Mouse (Mus musculus): ENCODE data around the gene Rnf220. TPM values are rescaled to one million over a fixed set of nuclear protein-coding genes. Genes with fewer than 3 reads are reported as not detected.
A peak's percentile ranks its signal among the peaks of the same experiment; 100 is the strongest.

Rnf220 gene
- polyA plus RNA-seq, 1 experiment from 2014 or later, result 55.9 TPM

DNA sequence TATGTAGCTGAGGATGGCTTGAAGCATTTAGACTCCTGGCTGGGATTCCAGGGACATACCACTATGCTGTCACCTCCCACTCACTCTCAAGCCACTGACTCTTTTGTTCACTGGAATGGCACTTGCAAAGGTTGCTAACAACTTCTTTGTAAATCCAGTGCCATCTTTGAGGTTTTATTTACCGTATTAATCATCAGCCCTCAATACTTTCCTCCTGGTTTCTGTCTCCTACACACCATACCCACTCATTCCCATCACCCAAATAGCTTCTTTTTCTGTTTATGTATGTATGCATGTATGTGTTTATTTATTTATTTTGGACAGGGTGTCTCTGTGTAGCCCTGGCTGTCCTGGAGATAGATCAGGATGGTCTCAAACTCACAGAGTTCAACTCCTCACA lies 245.9 kb downstream of the Rnf220 start:
- no peak for ATAC-seq
- Histone ChIP-seq H3K27me3 (replicated peaks) (peaks cover 4% of the 10 kb centered on the region; the same call in 1 of the 2 replicates), H3K4me3 (peak overlapping the region; percentile 72), H3K4me2 (peak overlapping the region; percentile 95), H3K9me3 (replicated peaks) (no peaks in the 10 kb centered on the region), H3K36me3 (no peaks in the 10 kb centered on the region), H3K9ac (peak overlapping the region; percentile 49; the same call in 1 of the 2 replicates), H3K27ac (no peak overlapping the region), H3K4me1 (peaks cover 26% of the 10 kb centered on the region)
- 61% methylated on average over 1 of the region's 1 CpGs for WGBS (ENCODE audit: insufficient replicate concordance)

DNA sequence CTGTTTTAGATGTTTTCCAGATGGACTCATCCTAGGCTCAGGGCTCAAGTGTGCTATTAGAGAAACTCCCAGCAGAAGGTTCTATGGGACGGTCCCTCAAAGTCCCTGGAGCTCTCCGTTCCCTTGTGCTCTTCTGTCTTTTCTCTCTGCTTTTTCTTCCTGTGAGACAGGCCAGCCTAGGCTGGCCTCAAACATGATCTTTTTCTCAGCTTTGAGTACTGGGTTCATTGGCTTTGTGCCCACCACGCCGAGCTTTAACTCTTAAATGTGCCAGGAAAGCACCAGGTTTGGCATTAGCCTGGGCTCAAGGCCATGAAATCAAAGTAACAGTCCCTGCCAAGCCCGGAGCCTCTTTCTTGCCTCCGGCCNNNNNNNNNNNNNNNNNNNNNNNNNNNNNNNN lies 256.0 kb downstream of the Rnf220 start:
- ATAC-seq, result no peak

DNA sequence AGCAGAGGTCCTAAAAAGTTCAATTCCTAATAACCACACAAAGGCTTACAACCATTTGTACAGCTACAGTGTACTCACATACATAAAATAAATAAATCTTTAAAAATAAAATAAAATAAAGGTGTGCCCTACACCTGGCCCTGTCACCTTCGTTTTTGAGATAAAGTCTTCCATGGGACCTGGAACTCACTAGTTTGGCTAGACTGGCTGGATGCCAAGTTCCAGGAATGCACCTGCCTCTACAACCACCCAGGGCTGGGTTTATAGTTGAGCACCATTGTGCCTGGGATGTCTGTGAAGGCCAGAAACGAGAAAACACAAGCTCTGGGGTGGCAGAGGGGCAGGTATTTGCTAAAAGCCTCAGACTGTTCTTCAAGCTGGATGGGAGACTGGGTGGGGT lies 257.7 kb downstream of the Rnf220 start:
- Histone ChIP-seq H3K9me3 (replicated peaks) (no peaks in the 10 kb centered on the region; the same call in 1 of the 2 replicates), H3K27ac (no peak overlapping the region), H3K4me2 (no peak overlapping the region), H3K4me1 (no peaks in the 10 kb centered on the region), H3K36me3 (no peaks in the 10 kb centered on the region), H3K4me3 (no peak overlapping the region), H3K9ac (no peak overlapping the region), H3K27me3 (replicated peaks) (peaks cover 3% of the 10 kb centered on the region; the same call in 1 of the 2 replicates)
- WGBS (ENCODE audit: insufficient replicate concordance), result 21% methylated on average over 2 of the region's 2 CpGs
- ATAC-seq, result no peak

More for the DNA sequence above, 256.0 kb downstream of the Rnf220 start:
- Histone ChIP-seq H3K36me3 (no peaks in the 10 kb centered on the region), H3K27me3 (replicated peaks) (peaks cover 3% of the 10 kb centered on the region; the same call in 1 of the 2 replicates), H3K4me1 (no peaks in the 10 kb centered on the region), H3K9me3 (replicated peaks) (no peaks in the 10 kb centered on the region; the same call in 1 of the 2 replicates), H3K4me3 (no peak overlapping the region), H3K9ac (no peak overlapping the region), H3K27ac (no peak overlapping the region), H3K4me2 (no peak overlapping the region)
- WGBS (ENCODE audit: insufficient replicate concordance), result 75% methylated on average over 6 of the region's 6 CpGs

DNA sequence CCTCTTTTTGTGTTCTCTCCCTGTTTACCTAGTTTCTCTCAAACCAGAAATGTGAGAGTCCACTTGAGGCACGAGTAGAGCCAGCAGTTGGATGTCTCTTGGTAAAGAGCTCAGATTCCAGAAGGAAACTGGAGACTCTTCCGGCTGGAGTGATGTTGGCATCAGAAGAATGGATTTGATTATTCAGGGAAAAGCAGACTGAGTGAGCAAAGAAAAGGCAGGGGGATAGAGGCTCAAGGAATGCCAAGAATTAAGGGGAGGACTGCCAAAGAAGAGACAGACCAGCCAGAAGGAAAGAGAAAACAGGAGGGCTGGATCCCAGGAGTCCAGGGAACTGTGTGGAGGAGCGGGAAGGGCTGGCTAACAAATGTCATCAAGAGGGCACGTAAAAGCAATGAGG lies 261.0 kb downstream of the Rnf220 start:
- ATAC-seq, result no peak
- Histone ChIP-seq H3K9ac (no peak overlapping the region), H3K27me3 (replicated peaks) (no peaks in the 10 kb centered on the region; the same call in 1 of the 2 replicates), H3K27ac (no peak overlapping the region), H3K4me1 (no peaks in the 10 kb centered on the region), H3K4me2 (no peak overlapping the region), H3K36me3 (no peaks in the 10 kb centered on the region), H3K9me3 (replicated peaks) (no peaks in the 10 kb centered on the region; the same call in 1 of the 2 replicates), H3K4me3 (no peak overlapping the region)
- 55% methylated on average over 4 of the region's 4 CpGs for WGBS (ENCODE audit: insufficient replicate concordance)

DNA sequence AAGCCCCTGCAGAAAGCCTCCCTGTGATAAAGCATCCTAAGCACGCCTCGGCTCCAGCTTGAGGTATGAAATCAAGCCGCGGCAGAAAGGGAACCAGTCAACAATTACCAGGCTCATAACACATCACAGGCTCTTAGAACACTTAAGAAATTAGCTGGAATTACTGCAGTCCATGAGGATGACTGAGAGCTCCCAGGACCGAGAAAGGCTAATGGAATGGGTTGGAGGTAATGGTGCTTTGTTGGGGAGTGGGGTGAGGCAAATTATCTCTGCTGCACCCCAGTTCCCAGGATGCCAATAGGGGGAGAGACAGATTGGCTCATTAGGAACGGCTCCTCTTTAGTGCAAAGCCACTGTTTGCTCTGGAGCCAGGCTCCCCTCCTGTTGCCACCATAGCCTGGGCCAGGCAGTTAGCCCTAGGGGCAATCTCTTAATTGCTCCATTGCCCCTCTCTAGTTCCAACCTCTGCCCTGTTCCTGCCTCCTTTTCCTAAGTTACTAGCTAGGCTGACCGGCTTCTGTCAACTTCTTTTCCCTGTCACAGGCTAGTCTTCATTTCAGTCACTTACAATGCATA lies 262.6 kb downstream of the Rnf220 start:
- Histone ChIP-seq H3K4me3 (no peak overlapping the region), H3K9me3 (replicated peaks) (no peaks in the 10 kb centered on the region; the same call in 1 of the 2 replicates), H3K4me2 (no peak overlapping the region), H3K27ac (no peak overlapping the region), H3K27me3 (replicated peaks) (peaks cover 5% of the 10 kb centered on the region; the same call in 1 of the 2 replicates), H3K36me3 (no peaks in the 10 kb centered on the region), H3K9ac (no peak overlapping the region), H3K4me1 (no peaks in the 10 kb centered on the region)
- 57% methylated on average over 7 of the region's 7 CpGs for WGBS (ENCODE audit: insufficient replicate concordance)
- ATAC-seq, result no peak

DNA sequence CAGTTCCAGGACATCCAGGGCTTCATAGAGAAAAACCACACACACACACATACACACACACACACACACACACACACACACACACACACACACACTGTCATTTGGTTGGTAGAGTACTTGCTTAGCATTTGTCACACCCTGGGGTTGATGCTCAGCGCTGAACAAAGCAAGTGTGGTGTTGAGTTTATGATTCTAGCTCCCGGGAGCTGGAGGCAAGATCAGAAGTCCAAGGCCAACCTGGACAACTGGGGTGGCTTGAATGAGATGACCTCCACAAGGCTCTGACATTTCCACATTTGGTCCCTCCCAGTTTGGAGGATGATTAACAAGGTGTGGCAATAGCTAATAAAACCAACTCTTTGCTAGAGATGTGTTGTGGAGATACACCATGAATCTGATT lies 265.6 kb downstream of the Rnf220 start:
- Histone ChIP-seq H3K27ac (no peak overlapping the region), H3K4me3 (no peak overlapping the region), H3K9me3 (replicated peaks) (no peaks in the 10 kb centered on the region), H3K9ac (no peak overlapping the region), H3K4me2 (no peak overlapping the region), H3K4me1 (no peaks in the 10 kb centered on the region), H3K36me3 (no peaks in the 10 kb centered on the region), H3K27me3 (replicated peaks) (peaks cover 7% of the 10 kb centered on the region; the same call in 1 of the 2 replicates)
- ATAC-seq, result no peak
- WGBS (ENCODE audit: insufficient replicate concordance), result 76% methylated on average over 2 of the region's 2 CpGs

DNA sequence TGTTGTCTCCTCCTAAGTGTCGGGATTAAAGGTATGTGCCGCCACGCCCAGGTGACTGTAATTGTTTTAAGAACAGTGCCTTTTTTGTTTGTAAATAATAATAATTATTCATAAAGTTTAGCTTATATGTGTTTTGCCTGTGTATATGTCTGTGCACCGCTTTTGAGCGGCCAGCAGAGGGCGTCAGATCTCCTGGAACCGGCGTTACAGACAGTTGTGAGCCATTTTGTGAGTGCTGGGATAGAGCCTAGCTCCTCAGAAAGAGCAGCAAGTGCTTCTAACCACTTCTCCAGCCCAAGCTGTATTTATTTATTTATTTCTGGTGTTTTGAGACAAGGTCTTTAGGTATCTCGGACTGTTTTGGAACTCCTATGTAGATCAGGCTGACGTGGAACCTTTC lies 266.5 kb downstream of the Rnf220 start:
- H3K27me3 ChIP-seq (replicated peaks), result peaks cover 7% of the 10 kb centered on the region; the same call in 1 of the 2 replicates
- H3K4me2 ChIP-seq, result no peak overlapping the region
- 34% methylated on average over 10 of the region's 10 CpGs for WGBS (ENCODE audit: insufficient replicate concordance)
- no peak overlapping the region for H3K9ac ChIP-seq
- no peak overlapping the region for H3K4me3 ChIP-seq
- no peak overlapping the region for H3K27ac ChIP-seq
- no peaks in the 10 kb centered on the region for H3K9me3 ChIP-seq (replicated peaks)
- no peaks in the 10 kb centered on the region for H3K36me3 ChIP-seq
- no peak for ATAC-seq
- no peaks in the 10 kb centered on the region for H3K4me1 ChIP-seq

DNA sequence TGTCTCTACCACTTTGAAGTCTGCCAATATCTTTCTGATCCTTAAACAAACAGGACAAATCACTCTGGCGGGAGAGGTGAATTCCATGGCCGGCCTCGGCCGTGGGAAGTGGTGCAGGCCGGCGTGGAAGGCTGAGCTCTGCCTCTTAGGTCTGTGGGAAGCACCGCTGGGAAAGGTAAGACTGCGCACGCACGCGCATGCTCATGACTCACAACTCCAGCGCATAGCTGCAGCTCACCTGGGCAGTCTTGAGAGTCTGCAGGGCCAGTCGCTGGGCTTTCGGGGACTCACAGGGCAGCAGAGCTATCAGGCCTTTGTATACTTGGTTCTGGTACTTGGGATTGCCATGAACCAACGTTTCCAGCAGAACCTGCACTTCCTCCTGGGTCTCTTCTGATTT lies 267.3 kb downstream of the Rnf220 start:
- WGBS (ENCODE audit: insufficient replicate concordance), result 64% methylated on average over 15 of the region's 15 CpGs
- ATAC-seq, result no peak
- Histone ChIP-seq H3K9me3 (replicated peaks) (no peaks in the 10 kb centered on the region), H3K36me3 (no peaks in the 10 kb centered on the region), H3K9ac (no peak overlapping the region), H3K4me1 (0 out of 2 replicates have a peak, but pooled peaks cover under 1% of the 10 kb centered on the region), H3K4me3 (no peak overlapping the region), H3K27ac (no peak overlapping the region), H3K27me3 (replicated peaks) (peaks cover 7% of the 10 kb centered on the region; the same call in 1 of the 2 replicates), H3K4me2 (no peak overlapping the region)

DNA sequence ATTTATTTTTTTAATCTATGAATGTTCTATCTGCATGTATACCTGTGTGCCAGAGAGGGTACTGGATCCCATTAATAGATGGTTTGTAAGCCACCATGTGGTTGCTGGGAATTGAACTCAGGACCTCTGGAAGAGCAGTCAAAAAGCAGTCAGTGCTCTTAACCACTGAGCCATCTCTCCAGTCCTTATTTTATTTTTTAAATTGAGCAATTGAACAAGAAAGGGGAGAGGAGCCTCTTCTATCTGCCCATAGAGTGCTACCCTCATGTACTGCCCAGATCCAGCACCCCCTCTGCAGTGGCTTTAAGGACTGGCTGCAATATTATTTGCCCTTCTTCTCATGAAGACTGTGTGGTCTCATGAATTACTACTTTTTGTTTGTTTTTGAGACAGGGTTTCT lies 271.6 kb downstream of the Rnf220 start:
- no peak for ATAC-seq
- Histone ChIP-seq H3K9me3 (replicated peaks) (no peaks in the 10 kb centered on the region), H3K9ac (no peak overlapping the region), H3K4me1 (peaks cover 7% of the 10 kb centered on the region; the same call in 1 of the 2 replicates), H3K4me2 (no peak overlapping the region), H3K4me3 (no peak overlapping the region), H3K27ac (no peak overlapping the region), H3K27me3 (replicated peaks) (peaks cover 7% of the 10 kb centered on the region; the same call in 1 of the 2 replicates), H3K36me3 (no peaks in the 10 kb centered on the region)

DNA sequence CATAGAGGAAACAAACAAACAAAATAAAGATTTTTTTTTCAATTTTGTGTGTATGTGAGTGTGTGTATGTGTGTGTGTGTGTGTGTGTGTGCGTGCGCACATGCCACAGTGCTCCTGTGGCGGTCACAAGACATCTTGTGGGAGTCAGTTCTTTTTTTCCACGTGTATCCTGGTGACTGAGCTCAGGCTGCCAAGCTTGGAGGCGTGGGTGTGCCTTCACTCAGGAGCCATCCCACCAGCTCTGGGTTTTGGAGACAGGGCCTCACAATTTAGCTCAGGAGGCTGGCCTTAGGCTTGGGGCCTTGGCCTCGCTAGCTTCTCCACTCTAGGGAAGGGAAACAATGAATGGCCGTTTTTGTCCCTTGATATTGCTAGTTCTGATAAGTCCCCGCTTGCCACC lies 272.7 kb downstream of the Rnf220 start:
- no peak overlapping the region for H3K9ac ChIP-seq
- H3K4me3 ChIP-seq, result no peak overlapping the region
- peaks cover 1% of the 10 kb centered on the region; the same call in 1 of the 2 replicates for H3K27me3 ChIP-seq (replicated peaks)
- H3K9me3 ChIP-seq (replicated peaks), result no peaks in the 10 kb centered on the region
- peaks cover 7% of the 10 kb centered on the region; the same call in 1 of the 2 replicates for H3K4me1 ChIP-seq
- no peak for ATAC-seq
- H3K27ac ChIP-seq, result no peak overlapping the region
- WGBS (ENCODE audit: insufficient replicate concordance), result 49% methylated on average over 8 of the region's 8 CpGs
- no peaks in the 10 kb centered on the region for H3K36me3 ChIP-seq
- no peak overlapping the region for H3K4me2 ChIP-seq

DNA sequence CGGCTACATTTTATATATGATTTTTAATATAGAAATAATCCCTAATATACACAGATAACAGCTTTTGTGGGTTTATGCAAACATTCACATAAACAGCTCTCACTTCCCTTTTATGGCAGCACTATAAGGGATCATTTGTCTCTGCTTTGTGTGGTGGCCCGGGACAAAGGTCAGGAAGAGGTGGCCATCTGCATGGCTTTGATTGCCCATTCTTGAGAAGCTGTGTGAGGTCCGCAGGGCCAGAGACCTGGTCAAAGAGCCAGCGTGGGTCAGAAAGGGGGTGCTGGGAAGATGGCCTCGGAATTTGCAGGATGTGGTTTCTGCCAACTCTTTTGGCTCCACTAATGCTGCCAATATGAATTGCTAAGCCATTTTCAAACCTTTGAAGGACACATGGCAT lies 273.9 kb downstream of the Rnf220 start:
- Histone ChIP-seq H3K4me3 (no peak overlapping the region), H3K36me3 (no peaks in the 10 kb centered on the region), H3K9ac (no peak overlapping the region), H3K4me2 (no peak overlapping the region), H3K9me3 (replicated peaks) (no peaks in the 10 kb centered on the region), H3K27me3 (replicated peaks) (no peaks in the 10 kb centered on the region), H3K27ac (no peak overlapping the region), H3K4me1 (peaks cover 13% of the 10 kb centered on the region)
- WGBS (ENCODE audit: insufficient replicate concordance), result 41% methylated on average over 5 of the region's 5 CpGs
- ATAC-seq, result no peak

DNA sequence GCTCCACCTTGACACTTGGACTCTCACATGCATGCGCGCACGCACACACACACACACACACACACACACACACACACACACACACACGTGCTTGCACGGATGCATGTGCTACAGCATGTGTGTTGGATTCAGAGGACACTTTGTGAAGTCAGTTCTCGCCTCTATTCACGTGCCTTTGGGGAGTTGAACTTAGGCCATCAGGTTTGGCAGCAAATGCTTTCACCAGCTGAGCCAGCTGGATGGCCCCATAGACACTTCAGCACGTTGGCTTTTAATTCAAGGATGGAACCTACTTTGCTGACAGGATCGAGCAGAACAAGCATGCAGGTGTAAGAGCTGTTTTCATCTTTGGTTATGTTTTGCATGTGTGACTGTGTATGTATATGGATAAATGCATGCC lies 275.0 kb downstream of the Rnf220 start:
- WGBS (ENCODE audit: insufficient replicate concordance), result 77% methylated on average over 9 of the region's 9 CpGs
- Histone ChIP-seq H3K4me1 (peaks cover 13% of the 10 kb centered on the region), H3K27me3 (replicated peaks) (no peaks in the 10 kb centered on the region), H3K27ac (no peak overlapping the region), H3K4me3 (no peak overlapping the region), H3K36me3 (no peaks in the 10 kb centered on the region), H3K9me3 (replicated peaks) (no peaks in the 10 kb centered on the region), H3K9ac (no peak overlapping the region), H3K4me2 (no peak overlapping the region)
- no peak for ATAC-seq

All from liver, embryonic 12.5 days (tissue).